Mouse (Mus musculus): Measurements from ENCODE around the gene B4galt3. TPM values are rescaled to one million over a fixed set of nuclear protein-coding genes. Genes with fewer than 3 reads are reported as not detected.

B4galt3 gene
- total RNA-seq, 2 experiments from 2014 or later: 48.4 to 56.3 TPM

Other genes with a start within 250 kb of the B4galt3 start
- 10 to 100 TPM; 13.8 to 15.7 TPM for gene Fcgr3, start 205.4 kb upstream of the B4galt3 start, total RNA-seq (2021)
- 1 to 10 TPM; 2.1 to 2.7 TPM for gene Cfap126, start 156.4 kb upstream of the B4galt3 start, total RNA-seq (2021)
- 100 to 1,000 TPM; 359 to 386 TPM for gene Sdhc, start 119.7 kb upstream of the B4galt3 start, total RNA-seq (2021)
- 10 to 100 TPM; 23.9 to 53.3 TPM for gene Mpz, start 119.6 kb upstream of the B4galt3 start, total RNA-seq (2021)
- 10 to 100 TPM; 29.5 to 32.0 TPM for gene Pcp4l1, start 74.1 kb upstream of the B4galt3 start, total RNA-seq (2021)
- 10 to 100 TPM in 1 of 2 experiments, under 1 TPM in 1; 0.92 to 10.3 TPM for gene Nr1i3, start 56.4 kb upstream of the B4galt3 start, total RNA-seq (2021)
- gene Tomm40l, start 47.8 kb upstream of the B4galt3 start, total RNA-seq (2021): 10 to 100 TPM; 41.6 to 43.5 TPM
- 100 to 1,000 TPM in 1 of 2 experiments, 10 to 100 TPM in 1; 18.3 to 847 TPM for gene Apoa2, start 45.3 kb upstream of the B4galt3 start, total RNA-seq (2021)
- gene Fcer1g, start 36.0 kb upstream of the B4galt3 start, total RNA-seq (2021): 10 to 100 TPM; 22.4 to 23.2 TPM
- gene Adamts4, start 19.9 kb upstream of the B4galt3 start, total RNA-seq (2021): 1 to 10 TPM; 4.3 to 4.5 TPM
- 100 to 1,000 TPM; 446 to 477 TPM for gene Ndufs2, start 18.9 kb upstream of the B4galt3 start, total RNA-seq (2021)
- gene Ppox, start 10.9 kb downstream of the B4galt3 start, total RNA-seq (2021): 10 to 100 TPM; 55.8 to 57.1 TPM
- gene Usp21, start 17.7 kb downstream of the B4galt3 start, total RNA-seq (2021): 10 to 100 TPM; 51.4 to 56.0 TPM
- gene Ufc1, start 24.7 kb downstream of the B4galt3 start, total RNA-seq (2021): 100 to 1,000 TPM; 138 to 155 TPM
- 10 to 100 TPM; 41.2 to 43.1 TPM for gene Dedd, start 58.8 kb downstream of the B4galt3 start, total RNA-seq (2021)
- 10 to 100 TPM; 62.0 to 68.3 TPM for gene Nit1, start 75.3 kb downstream of the B4galt3 start, total RNA-seq (2021)
- gene Pfdn2, start 75.3 kb downstream of the B4galt3 start, total RNA-seq (2021): 100 to 1,000 TPM; 120 to 125 TPM
- gene Klhdc9, start 90.5 kb downstream of the B4galt3 start, total RNA-seq (2021): 1 to 10 TPM; 6.2 to 6.8 TPM
- gene Nectin4, start 99.8 kb downstream of the B4galt3 start, total RNA-seq (2021): under 1 TPM; 0.34 to 0.59 TPM
- gene Arhgap30, start 118.6 kb downstream of the B4galt3 start, total RNA-seq (2021): 1 to 10 TPM; 3.2 to 4.7 TPM
- 10 to 100 TPM; 81.4 to 84.8 TPM for gene Usf1, start 141.0 kb downstream of the B4galt3 start, total RNA-seq (2021)
- 10 to 100 TPM in 1 of 2 experiments, 1 to 10 TPM in 1; 6.3 to 15.1 TPM for gene Tstd1, start 148.5 kb downstream of the B4galt3 start, total RNA-seq (2021)
- 10 to 100 TPM; 43.0 to 47.0 TPM for gene F11r, start 167.2 kb downstream of the B4galt3 start, total RNA-seq (2021)
- 1 to 10 TPM; 8.5 to 9.1 TPM for gene Alyref2, start 233.2 kb downstream of the B4galt3 start, total RNA-seq (2021)